Mouse (Mus musculus) limb, embryonic 13.5 days (tissue): ENCODE data around the gene Cradd. TPM values are rescaled to one million over a fixed set of nuclear protein-coding genes. Genes with fewer than 3 reads are reported as not detected.

Experiments used
- ATAC-seq: fragments of 200-750 bp; cut with Nextera tagmentation; 2 replicates; pipeline ENCODE4 v1.8.0; 2017; ENCODE audit warnings: low read depth, moderate number of reproducible peaks, moderate TSS enrichment; ENCODE audit not compliant: low FRiP score
- H3K27ac ChIP-seq: fragments of 300-500 bp; sonication (generic); 2 replicates; pipeline ENCODE4 v1.5.1; 2015; ENCODE audit warnings: inconsistent platforms, mild to moderate bottlenecking, moderate library complexity
- H3K27me3 ChIP-seq: fragments of 300-500 bp; sonication (generic); 2 replicates; pipeline ENCODE4 v1.6.1; 2015; ENCODE audit warnings: mild to moderate bottlenecking, inconsistent platforms
- H3K36me3 ChIP-seq: fragments of 300-500 bp; sonication (generic); 2 replicates; pipeline ENCODE4 v1.6.1; 2015; ENCODE audit warnings: inconsistent platforms, mild to moderate bottlenecking, moderate library complexity
- H3K4me1 ChIP-seq: fragments of 300-500 bp; sonication (generic); 2 replicates; pipeline ENCODE4 v1.6.1; 2015; ENCODE audit warnings: inconsistent platforms
- H3K4me2 ChIP-seq: fragments of 300-500 bp; sonication (generic); replicated peaks from 2 replicates; pipeline ENCODE4 v1.6.1; 2015; ENCODE audit warnings: inconsistent platforms, mild to moderate bottlenecking, moderate library complexity
- H3K4me3 ChIP-seq: fragments of 300-500 bp; sonication (generic); 2 replicates; pipeline ENCODE4 v1.5.1; 2015; ENCODE audit warnings: moderate library complexity, mild to moderate bottlenecking, inconsistent platforms
- H3K9ac ChIP-seq: fragments of 300-500 bp; sonication (generic); 2 replicates; pipeline ENCODE4 v1.6.1; 2015; ENCODE audit warnings: mild to moderate bottlenecking, inconsistent platforms
- H3K9me3 ChIP-seq: fragments of 300-500 bp; sonication (generic); 2 replicates; pipeline ENCODE4 v1.6.1; 2016; ENCODE audit warnings: inconsistent platforms
- WGBS: fragments of 180-500 bp; shearing (Covaris S2); methylation state at CpG from one replicate; pipeline ENCODE4 v1.1.7; 2015; 5-methylcytosine and 5-hydroxymethylcytosine counted together
- polyA plus RNA-seq: library from polyadenylated mRNA; unstranded; fragments of >200 nt; fragmentation: Nextera tagmentation; extraction: Ambion mirVana; gene quantifications from 2 replicates; pipeline ENCODE4 v1.2.1, GENCODE M21; 2015

The Cradd gene
- polyA plus RNA-seq, 1 experiment from 2014 or later = 11.4 TPM

GRCm38 (mm10) chr10:95245680-95245982 lies 78.3 kb downstream of the Cradd start:
- Histone ChIP-seq H3K27ac (no peak overlapping the region), H3K9me3 (no peaks in the 10 kb centered on the region), H3K4me2 (no peak overlapping the region), H3K36me3 (no peaks in the 10 kb centered on the region), H3K27me3 (no peaks in the 10 kb centered on the region), H3K4me3 (no peak overlapping the region), H3K4me1 (peaks cover 13% of the 10 kb centered on the region), H3K9ac (no peak overlapping the region)
- 82% methylated on average over 2 of the region's 2 CpGs for WGBS
- ATAC-seq = no peak

GRCm38 (mm10) chr10:95244961-95245679 lies 78.8 kb downstream of the Cradd start:
- H3K27me3 ChIP-seq = no peaks in the 10 kb centered on the region
- no peaks in the 10 kb centered on the region for H3K9me3 ChIP-seq
- no peak overlapping the region for H3K4me3 ChIP-seq
- H3K27ac ChIP-seq = no peak overlapping the region
- no peak overlapping the region for H3K4me2 ChIP-seq
- peaks cover 13% of the 10 kb centered on the region for H3K4me1 ChIP-seq
- 55% methylated on average over 15 of the region's 23 CpGs for WGBS
- ATAC-seq = no peak
- H3K9ac ChIP-seq = no peak overlapping the region
- H3K36me3 ChIP-seq = no peaks in the 10 kb centered on the region

- no peak overlapping the region for H3K9ac ChIP-seq
- no peaks in the 10 kb centered on the region for H3K27me3 ChIP-seq
- H3K4me3 ChIP-seq = no peak overlapping the region
- no peak overlapping the region for H3K4me2 ChIP-seq
- no peak overlapping the region for H3K27ac ChIP-seq
- WGBS = 47% methylated on average over 13 of the region's 13 CpGs
- no peak for ATAC-seq
- H3K9me3 ChIP-seq = no peaks in the 10 kb centered on the region
- H3K36me3 ChIP-seq = no peaks in the 10 kb centered on the region
- peaks cover 25% of the 10 kb centered on the region; the same call in 1 of the 2 replicates for H3K4me1 ChIP-seq
Observed at GRCm38 (mm10) chr10:95239196-95240069, 84.5 kb downstream of the Cradd start.

GRCm38 (mm10) chr10:95238667-95239066 lies 85.3 kb downstream of the Cradd start:
- Histone ChIP-seq H3K4me2 (no peak overlapping the region), H3K27me3 (no peaks in the 10 kb centered on the region), H3K4me3 (no peak overlapping the region), H3K4me1 (peaks cover 26% of the 10 kb centered on the region; the same call in 1 of the 2 replicates), H3K36me3 (no peaks in the 10 kb centered on the region), H3K9ac (no peak overlapping the region), H3K9me3 (no peaks in the 10 kb centered on the region), H3K27ac (no peak overlapping the region)
- ATAC-seq = no peak
- whole genome bisulfite sequencing = 71% methylated on average over 2 of the region's 2 CpGs

- Histone ChIP-seq H3K4me3 (no peak overlapping the region), H3K27me3 (no peaks in the 10 kb centered on the region), H3K9ac (no peak overlapping the region), H3K9me3 (no peaks in the 10 kb centered on the region), H3K36me3 (no peaks in the 10 kb centered on the region), H3K27ac (no peak overlapping the region), H3K4me1 (peaks cover 39% of the 10 kb centered on the region), H3K4me2 (no peak overlapping the region)
- WGBS = 46% methylated on average over 8 of the region's 8 CpGs
- no peak for ATAC-seq
Observed at GRCm38 (mm10) chr10:95236226-95236625, 87.7 kb downstream of the Cradd start.

GRCm38 (mm10) chr10:95234661-95235060 lies 89.3 kb downstream of the Cradd start:
- H3K27me3 ChIP-seq = no peaks in the 10 kb centered on the region
- no peak overlapping the region for H3K27ac ChIP-seq
- H3K9ac ChIP-seq = no peak overlapping the region
- ATAC-seq = no peak
- peaks cover 41% of the 10 kb centered on the region for H3K4me1 ChIP-seq
- H3K36me3 ChIP-seq = no peaks in the 10 kb centered on the region
- WGBS = 62% methylated on average over 3 of the region's 3 CpGs
- no peak overlapping the region for H3K4me3 ChIP-seq
- no peaks in the 10 kb centered on the region for H3K9me3 ChIP-seq
- H3K4me2 ChIP-seq = no peak overlapping the region

GRCm38 (mm10) chr10:95233044-95233443 lies 90.9 kb downstream of the Cradd start:
- Histone ChIP-seq H3K36me3 (no peaks in the 10 kb centered on the region), H3K9ac (no peak overlapping the region), H3K27ac (no peak overlapping the region), H3K4me1 (peaks cover 53% of the 10 kb centered on the region), H3K9me3 (no peaks in the 10 kb centered on the region), H3K4me3 (no peak overlapping the region), H3K27me3 (no peaks in the 10 kb centered on the region), H3K4me2 (no peak overlapping the region)
- ATAC-seq = no peak
- 70% methylated on average over 10 of the region's 10 CpGs for WGBS

- 51% methylated on average over 3 of the region's 3 CpGs for WGBS
- Histone ChIP-seq H3K9ac (no peak overlapping the region), H3K4me2 (no peak overlapping the region), H3K4me1 (peaks cover 58% of the 10 kb centered on the region), H3K36me3 (no peaks in the 10 kb centered on the region), H3K27me3 (no peaks in the 10 kb centered on the region), H3K4me3 (no peak overlapping the region), H3K27ac (no peak overlapping the region; the same call in 1 of the 2 replicates), H3K9me3 (no peaks in the 10 kb centered on the region)
- no peak for ATAC-seq
Observed at GRCm38 (mm10) chr10:95232554-95232953, 91.4 kb downstream of the Cradd start.

GRCm38 (mm10) chr10:95228192-95228591 lies 95.7 kb downstream of the Cradd start:
- H3K9ac ChIP-seq = no peak overlapping the region
- no peaks in the 10 kb centered on the region for H3K36me3 ChIP-seq
- H3K4me3 ChIP-seq = no peak overlapping the region
- 0 out of 2 replicates have a peak, but pooled peaks cover 6% of the 10 kb centered on the region for H3K27me3 ChIP-seq
- ATAC-seq = no peak
- H3K4me1 ChIP-seq = peaks cover 42% of the 10 kb centered on the region
- 32% methylated on average over 6 of the region's 6 CpGs for WGBS
- H3K4me2 ChIP-seq = no peak overlapping the region
- H3K9me3 ChIP-seq = no peaks in the 10 kb centered on the region
- no peak overlapping the region for H3K27ac ChIP-seq

GRCm38 (mm10) chr10:95227590-95227989 lies 96.3 kb downstream of the Cradd start:
- H3K9me3 ChIP-seq = no peaks in the 10 kb centered on the region
- H3K4me2 ChIP-seq = no peak overlapping the region
- H3K4me1 ChIP-seq = peaks cover 42% of the 10 kb centered on the region
- ATAC-seq = no peak
- H3K4me3 ChIP-seq = no peak overlapping the region
- H3K36me3 ChIP-seq = no peaks in the 10 kb centered on the region
- no peak overlapping the region; the same call in 1 of the 2 replicates for H3K9ac ChIP-seq
- no peak overlapping the region for H3K27ac ChIP-seq
- 0 out of 2 replicates have a peak, but pooled peaks cover 9% of the 10 kb centered on the region for H3K27me3 ChIP-seq
- WGBS = 16% methylated on average over 1 of the region's 1 CpGs

- H3K27ac ChIP-seq = no peak overlapping the region
- no peak for ATAC-seq
- H3K27me3 ChIP-seq = 0 out of 2 replicates have a peak, but pooled peaks cover 9% of the 10 kb centered on the region
- no peak overlapping the region for H3K4me2 ChIP-seq
- no peak overlapping the region for H3K4me3 ChIP-seq
- H3K4me1 ChIP-seq = peaks cover 42% of the 10 kb centered on the region
- H3K9ac ChIP-seq = no peak overlapping the region
- WGBS = 58% methylated on average over 4 of the region's 4 CpGs
- H3K9me3 ChIP-seq = no peaks in the 10 kb centered on the region
- H3K36me3 ChIP-seq = no peaks in the 10 kb centered on the region
Observed at GRCm38 (mm10) chr10:95226772-95227171, 97.2 kb downstream of the Cradd start.

GRCm38 (mm10) chr10:95225006-95225405 lies 98.9 kb downstream of the Cradd start:
- H3K4me2 ChIP-seq = no peak overlapping the region
- H3K9ac ChIP-seq = no peak overlapping the region
- 23% methylated on average over 4 of the region's 4 CpGs for WGBS
- no peaks in the 10 kb centered on the region for H3K9me3 ChIP-seq
- H3K36me3 ChIP-seq = no peaks in the 10 kb centered on the region
- H3K4me1 ChIP-seq = peaks cover 46% of the 10 kb centered on the region
- H3K4me3 ChIP-seq = no peak overlapping the region
- H3K27ac ChIP-seq = no peak overlapping the region
- 0 out of 2 replicates have a peak, but pooled peaks have one; percentile 38 for ATAC-seq
- H3K27me3 ChIP-seq = 0 out of 2 replicates have a peak, but pooled peaks cover 9% of the 10 kb centered on the region
